Mouse (Mus musculus) heart, embryonic 13.5 days (tissue): ENCODE results near the gene Sim2. TPM values are rescaled to one million over a fixed set of nuclear protein-coding genes. Genes with fewer than 3 reads are reported as not detected.

ENCODE experiments used
- ATAC-seq: fragments of 200-750 bp; cut with Nextera tagmentation; 2 replicates; pipeline ENCODE4 v1.8.0; 2017; ENCODE audit warnings: moderate TSS enrichment; ENCODE audit not compliant: insufficient number of reproducible peaks, low FRiP score, low TSS enrichment; ENCODE audit errors: extremely low read depth
- H3K27ac ChIP-seq: fragments of 300-500 bp; sonication (generic); replicated peaks from 2 replicates; pipeline ENCODE4 v1.5.1; 2015; ENCODE audit warnings: moderate library complexity, mild to moderate bottlenecking, inconsistent platforms
- H3K27me3 ChIP-seq: fragments of 300-500 bp; sonication (generic); replicated peaks from 2 replicates; pipeline ENCODE4 v1.6.1; 2015; ENCODE audit warnings: mild to moderate bottlenecking, inconsistent platforms
- H3K36me3 ChIP-seq: fragments of 300-500 bp; sonication (generic); 2 replicates; pipeline ENCODE4 v1.6.1; 2015; ENCODE audit warnings: mild to moderate bottlenecking, inconsistent platforms
- H3K4me1 ChIP-seq: fragments of 300-500 bp; sonication (generic); 2 replicates; pipeline ENCODE4 v1.6.1; 2015; ENCODE audit warnings: inconsistent platforms
- H3K4me2 ChIP-seq: fragments of 300-500 bp; sonication (generic); 2 replicates; pipeline ENCODE4 v1.6.1; 2015; ENCODE audit warnings: inconsistent platforms, mild to moderate bottlenecking, moderate library complexity
- H3K4me3 ChIP-seq: fragments of 300-500 bp; sonication (generic); 2 replicates; pipeline ENCODE4 v1.5.1; 2015; ENCODE audit warnings: moderate library complexity, mild to moderate bottlenecking, inconsistent platforms
- H3K9ac ChIP-seq: fragments of 300-500 bp; sonication (generic); 2 replicates; pipeline ENCODE4 v1.6.1; 2015; ENCODE audit warnings: inconsistent platforms, mild to moderate bottlenecking, moderate library complexity
- H3K9me3 ChIP-seq: fragments of 300-500 bp; sonication (generic); 2 replicates; pipeline ENCODE4 v1.6.1; 2016; ENCODE audit warnings: inconsistent platforms
- WGBS: fragments of 180-500 bp; shearing (Covaris S2); methylation state at CpG from one replicate; pipeline ENCODE4 v1.1.7; 2015; ENCODE audit warnings: mixed read lengths; 5-methylcytosine and 5-hydroxymethylcytosine counted together
- polyA plus RNA-seq: library from polyadenylated mRNA; unstranded; fragments of >200 nt; fragmentation: Nextera tagmentation; extraction: Ambion mirVana; gene quantifications from 2 replicates; pipeline ENCODE4 v1.2.1, GENCODE M21; 2015

Gene Sim2
- polyA plus RNA-seq, 1 experiment from 2014 or later = 0.07 TPM

DNA sequence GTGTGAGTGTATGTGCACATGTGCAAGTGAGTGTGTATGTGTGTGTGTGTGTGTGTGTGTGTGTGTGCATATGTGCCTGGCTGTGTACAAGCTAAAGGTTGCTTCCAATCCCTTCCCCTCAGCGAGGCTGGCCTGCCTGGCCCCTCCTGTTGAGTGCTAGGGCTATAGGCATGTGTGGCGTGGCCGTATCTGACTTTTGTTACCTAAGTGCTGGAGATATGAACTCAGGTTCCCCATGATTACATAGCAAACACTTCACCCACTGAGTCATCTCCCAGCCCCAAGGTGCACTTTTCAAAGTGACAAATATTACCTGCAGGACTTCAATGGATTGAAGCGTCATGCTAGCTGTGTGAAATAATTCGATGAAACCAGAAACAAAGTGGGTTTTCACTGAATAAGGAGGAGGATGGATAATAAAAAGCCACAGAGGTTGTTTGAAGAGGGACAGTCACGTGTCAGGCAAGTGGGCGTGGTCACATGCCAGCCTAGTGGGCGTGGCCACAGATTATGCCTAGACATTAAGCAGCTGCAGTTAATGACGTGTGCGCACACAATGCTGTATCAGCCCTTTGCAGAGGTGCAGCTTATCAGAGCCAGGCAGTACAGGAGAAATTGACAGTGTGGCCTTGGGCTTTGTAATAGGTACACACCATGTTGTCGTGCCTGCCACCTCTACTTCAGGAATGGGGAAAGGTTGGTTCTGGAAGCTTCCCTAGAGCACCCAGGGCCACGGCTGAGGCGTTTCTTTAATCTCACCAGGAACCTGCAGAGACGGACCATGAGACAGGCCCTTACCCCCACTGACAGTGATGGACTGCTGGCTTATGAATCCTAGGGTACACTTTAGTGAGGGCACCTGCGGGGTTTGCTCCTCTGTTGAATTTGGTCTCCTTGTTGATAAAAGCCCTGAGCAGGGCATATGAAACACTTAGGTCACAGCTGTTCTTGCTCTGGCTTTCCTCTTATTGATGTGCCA lies 65.7 kb downstream of the Sim2 start:
- H3K36me3 ChIP-seq = no peaks in the 10 kb centered on the region
- 53% methylated on average over 15 of the region's 15 CpGs for WGBS
- peak; percentile 34; the same call in 1 of the 2 replicates for ATAC-seq
- peaks cover 41% of the 10 kb centered on the region for H3K4me1 ChIP-seq
- 0 out of 2 replicates have a peak, but pooled peaks cover 3% of the 10 kb centered on the region for H3K27me3 ChIP-seq
- no peak overlapping the region for H3K4me2 ChIP-seq
- no peak overlapping the region for H3K9ac ChIP-seq
- no peak overlapping the region for H3K27ac ChIP-seq
- no peaks in the 10 kb centered on the region for H3K9me3 ChIP-seq
- no peak overlapping the region for H3K4me3 ChIP-seq

DNA sequence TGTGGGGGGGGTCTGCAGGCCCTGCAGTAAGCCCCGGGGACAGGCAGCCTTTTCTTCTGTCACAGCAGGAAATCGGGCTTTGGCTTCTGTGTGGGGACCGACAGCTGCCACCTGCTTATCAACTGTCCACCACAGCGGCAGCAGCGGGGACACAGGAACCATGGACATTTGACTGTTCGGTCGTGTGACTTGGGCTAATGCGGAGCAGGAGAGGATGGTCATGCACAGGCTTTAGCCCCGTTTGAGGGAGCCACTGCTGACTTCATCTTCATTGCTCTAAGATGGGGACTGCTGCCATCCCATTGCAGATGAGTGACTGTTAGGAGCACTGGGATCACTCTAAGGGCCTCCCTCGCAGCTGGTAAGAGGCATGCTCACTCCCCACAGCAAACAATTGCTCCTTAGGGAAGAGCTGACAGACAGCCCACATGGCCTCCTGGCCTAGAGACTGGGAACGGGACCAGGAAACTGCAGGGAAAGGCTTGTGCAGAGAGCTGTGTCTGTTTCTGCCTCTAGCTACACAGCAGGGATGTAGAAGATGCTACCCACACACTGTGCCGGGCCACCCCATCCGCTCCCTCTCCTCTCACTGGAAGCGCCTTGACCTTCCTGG lies 70.4 kb downstream of the Sim2 start:
- no peak for ATAC-seq
- Histone ChIP-seq H3K4me3 (no peak overlapping the region), H3K36me3 (no peaks in the 10 kb centered on the region), H3K27ac (no peak overlapping the region), H3K27me3 (0 out of 2 replicates have a peak, but pooled peaks cover 5% of the 10 kb centered on the region), H3K9me3 (no peaks in the 10 kb centered on the region), H3K9ac (no peak overlapping the region), H3K4me1 (peaks cover 22% of the 10 kb centered on the region), H3K4me2 (no peak overlapping the region)
- WGBS = 30% methylated on average over 14 of the region's 14 CpGs

DNA sequence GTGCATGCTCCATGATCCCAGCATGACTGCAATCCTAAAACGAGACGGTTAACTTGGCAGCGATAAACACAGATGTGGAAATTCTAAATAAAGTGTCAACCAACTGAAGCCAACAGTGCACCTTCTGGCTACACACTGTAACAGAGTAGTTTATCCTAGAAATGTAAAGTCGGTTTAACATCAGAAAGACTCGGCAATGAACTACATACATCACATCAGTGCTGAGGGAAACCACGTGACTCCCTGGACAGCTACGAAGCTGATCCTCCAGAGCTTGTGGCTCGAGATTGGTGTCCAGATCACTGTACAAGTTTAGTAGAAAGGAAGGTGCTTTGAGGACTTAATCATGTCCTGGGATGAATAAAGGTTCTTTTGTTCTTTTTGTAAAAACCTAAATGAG lies 73.1 kb downstream of the Sim2 start:
- no peaks in the 10 kb centered on the region for H3K36me3 ChIP-seq
- H3K27ac ChIP-seq = no peak overlapping the region
- H3K9me3 ChIP-seq = no peaks in the 10 kb centered on the region
- H3K27me3 ChIP-seq = 0 out of 2 replicates have a peak, but pooled peaks cover 5% of the 10 kb centered on the region
- peaks cover 24% of the 10 kb centered on the region for H3K4me1 ChIP-seq
- H3K4me3 ChIP-seq = no peak overlapping the region
- 72% methylated on average over 8 of the region's 8 CpGs for WGBS
- H3K4me2 ChIP-seq = no peak overlapping the region
- no peak for ATAC-seq
- no peak overlapping the region for H3K9ac ChIP-seq

- H3K27me3 ChIP-seq = no peaks in the 10 kb centered on the region
- H3K4me1 ChIP-seq = peaks cover 29% of the 10 kb centered on the region
- no peaks in the 10 kb centered on the region for H3K9me3 ChIP-seq
- H3K9ac ChIP-seq = no peak overlapping the region
- H3K4me2 ChIP-seq = no peak overlapping the region
- no peak for ATAC-seq
- WGBS = 33% methylated on average over 6 of the region's 6 CpGs
- no peaks in the 10 kb centered on the region for H3K36me3 ChIP-seq
- no peak overlapping the region for H3K4me3 ChIP-seq
- no peak overlapping the region for H3K27ac ChIP-seq
These were observed 77.3 kb downstream of the Sim2 start for GRCm38 (mm10) chr16:94162000-94162399.

DNA sequence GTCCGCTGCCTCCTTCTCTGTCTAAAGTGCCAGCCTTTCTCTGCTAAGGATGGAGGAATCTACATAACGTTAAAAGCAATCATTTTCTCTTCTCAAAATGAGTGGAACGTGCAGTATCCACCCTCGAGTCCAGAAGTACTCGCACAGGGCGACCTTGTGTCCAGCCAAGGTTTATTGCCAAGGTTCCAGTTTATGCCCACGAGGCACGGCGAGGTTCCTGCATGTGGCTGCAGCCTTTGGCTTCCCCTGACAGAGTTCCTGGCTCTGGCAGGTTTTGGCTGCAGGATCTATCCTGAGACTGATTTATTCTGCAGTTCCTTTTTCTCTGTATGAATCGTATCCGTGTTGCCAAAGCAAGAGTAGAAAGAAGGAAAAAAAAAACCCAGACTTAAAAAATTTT lies 78.3 kb downstream of the Sim2 start:
- Histone ChIP-seq H3K36me3 (no peaks in the 10 kb centered on the region), H3K4me2 (no peak overlapping the region), H3K4me1 (peaks cover 29% of the 10 kb centered on the region), H3K27ac (no peak overlapping the region), H3K4me3 (no peak overlapping the region), H3K9ac (no peak overlapping the region), H3K9me3 (no peaks in the 10 kb centered on the region), H3K27me3 (no peaks in the 10 kb centered on the region)
- WGBS = 86% methylated on average over 11 of the region's 11 CpGs
- no peak for ATAC-seq

DNA sequence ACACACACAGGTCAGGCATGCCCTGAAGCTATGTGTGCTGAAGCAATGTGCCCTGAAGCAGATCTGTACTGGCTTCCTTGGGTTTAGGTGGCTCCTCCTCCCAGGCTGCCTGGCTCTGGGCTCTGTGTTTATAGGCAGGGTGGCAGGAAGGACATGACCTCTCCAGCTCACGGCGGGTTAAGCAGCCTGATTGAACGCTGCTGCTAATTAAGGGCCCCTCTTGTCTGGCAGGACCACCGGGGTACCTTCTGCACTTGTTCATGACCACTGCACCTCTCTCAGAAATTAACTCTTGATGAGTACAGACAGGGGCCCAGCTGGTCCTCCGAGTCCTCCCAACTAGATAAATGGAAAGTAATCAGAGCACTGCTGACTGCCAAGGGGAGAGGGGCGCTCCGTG lies 79.5 kb downstream of the Sim2 start:
- WGBS = 14% methylated on average over 7 of the region's 7 CpGs
- Histone ChIP-seq H3K4me3 (no peak overlapping the region), H3K4me2 (peak overlapping the region; percentile 42), H3K27ac (peak overlapping the region; percentile 22; the same call in 1 of the 2 replicates), H3K4me1 (peaks cover 29% of the 10 kb centered on the region), H3K9ac (peak overlapping the region; percentile 15), H3K9me3 (no peaks in the 10 kb centered on the region), H3K36me3 (no peaks in the 10 kb centered on the region), H3K27me3 (no peaks in the 10 kb centered on the region)
- ATAC-seq = no peak

DNA sequence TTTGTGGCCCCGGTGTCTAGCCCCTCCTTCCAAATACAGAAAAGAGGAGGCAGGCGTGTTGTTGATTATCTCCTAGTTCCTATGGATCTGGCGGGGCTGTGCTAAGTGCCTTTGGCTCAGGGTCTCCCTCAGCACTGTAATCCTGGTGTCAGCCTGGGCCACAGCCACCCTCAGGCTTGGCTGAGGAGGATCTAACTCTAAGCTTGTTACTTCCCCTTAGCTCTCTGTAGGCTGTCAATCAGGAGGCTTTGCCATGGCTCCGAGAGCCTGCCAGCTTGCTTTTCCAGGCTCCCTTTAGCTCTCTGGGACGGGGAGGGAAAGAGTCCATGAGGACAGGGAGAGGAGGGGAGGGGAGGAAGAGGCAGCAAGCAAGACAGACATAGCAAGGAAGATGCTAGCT lies 80.2 kb downstream of the Sim2 start:
- Histone ChIP-seq H3K4me3 (no peak overlapping the region), H3K36me3 (no peaks in the 10 kb centered on the region), H3K4me2 (no peak overlapping the region), H3K27me3 (no peaks in the 10 kb centered on the region), H3K27ac (no peak overlapping the region), H3K4me1 (peaks cover 29% of the 10 kb centered on the region), H3K9ac (peak overlapping the region; percentile 33; the same call in 1 of the 2 replicates), H3K9me3 (no peaks in the 10 kb centered on the region)
- no peak for ATAC-seq
- WGBS = 10% methylated on average over 5 of the region's 5 CpGs

- Histone ChIP-seq H3K4me1 (peaks cover 16% of the 10 kb centered on the region), H3K9me3 (no peaks in the 10 kb centered on the region), H3K27me3 (no peaks in the 10 kb centered on the region), H3K9ac (no peak overlapping the region), H3K27ac (no peak overlapping the region), H3K36me3 (no peaks in the 10 kb centered on the region), H3K4me2 (no peak overlapping the region), H3K4me3 (no peak overlapping the region)
- WGBS = 79% methylated on average over 16 of the region's 16 CpGs
- ATAC-seq = no peak
These were observed 84.2 kb downstream of the Sim2 start for GRCm38 (mm10) chr16:94168655-94169545.

DNA sequence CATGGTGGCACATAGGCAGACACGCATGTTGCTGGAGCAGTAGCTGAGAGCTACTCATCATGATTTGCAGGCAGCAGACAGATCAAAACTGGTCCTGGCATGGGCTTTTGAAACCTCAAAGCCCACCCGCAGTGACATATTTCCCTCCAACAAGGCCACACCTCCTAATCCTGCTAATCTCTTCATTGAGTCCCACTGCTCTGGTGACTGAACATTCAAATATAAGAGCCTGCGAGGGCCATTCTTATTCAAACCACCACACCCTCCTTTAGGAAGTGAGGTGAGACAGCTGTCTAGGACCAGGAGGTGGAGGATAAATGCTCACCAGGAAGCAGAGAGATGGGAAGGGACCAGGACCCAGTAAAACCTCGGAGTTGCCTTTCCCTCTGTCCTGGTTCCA lies 85.5 kb downstream of the Sim2 start:
- no peaks in the 10 kb centered on the region for H3K36me3 ChIP-seq
- ATAC-seq = no peak
- H3K4me1 ChIP-seq = peaks cover 2% of the 10 kb centered on the region
- no peak overlapping the region for H3K4me2 ChIP-seq
- WGBS = 46% methylated on average over 4 of the region's 4 CpGs
- H3K9ac ChIP-seq = no peak overlapping the region
- no peak overlapping the region for H3K27ac ChIP-seq
- no peak overlapping the region for H3K4me3 ChIP-seq
- H3K9me3 ChIP-seq = no peaks in the 10 kb centered on the region
- no peaks in the 10 kb centered on the region for H3K27me3 ChIP-seq

GRCm38 (mm10) chr16:94173361-94173760 lies 88.6 kb downstream of the Sim2 start:
- Histone ChIP-seq H3K9ac (no peak overlapping the region), H3K4me3 (no peak overlapping the region), H3K4me2 (no peak overlapping the region), H3K27me3 (peaks cover 12% of the 10 kb centered on the region; the same call in 1 of the 2 replicates), H3K9me3 (no peaks in the 10 kb centered on the region), H3K36me3 (no peaks in the 10 kb centered on the region), H3K4me1 (no peaks in the 10 kb centered on the region), H3K27ac (no peak overlapping the region)
- no peak for ATAC-seq
- 79% methylated on average over 1 of the region's 1 CpGs for WGBS
